Mouse (Mus musculus): ENCODE results near the gene Glyctk. TPM values are rescaled to one million over a fixed set of nuclear protein-coding genes. Genes with fewer than 3 reads are reported as not detected.
A peak's percentile ranks its signal among the peaks of the same experiment; 100 is the strongest.
"Not testable (repeated sequence)": the region's sequence is repeated elsewhere in the genome, so short reads cannot be mapped to it uniquely, and the experiment has no call there.

Gene Glyctk
- polyA plus RNA-seq, 1 experiment, result 1.5 TPM

- no peak for DNase-seq (ENCODE audit: low spot score)
These were observed 18.8 kb upstream of the Glyctk start for GRCm38 (mm10) chr9:106176769-106177168.

GRCm38 (mm10) chr9:106175552-106176200 lies 17.7 kb upstream of the Glyctk start:
- no peak for DNase-seq (ENCODE audit: low spot score)

- DNase-seq (ENCODE audit: low spot score), result no peak
These were observed 15.4 kb upstream of the Glyctk start for GRCm38 (mm10) chr9:106173363-106173762.

- DNase-seq (ENCODE audit: low spot score), result no peak
These were observed 14.6 kb upstream of the Glyctk start for GRCm38 (mm10) chr9:106172527-106172926.

- peak; percentile 57 for DNase-seq (ENCODE audit: low spot score)
These were observed 13.6 kb upstream of the Glyctk start for GRCm38 (mm10) chr9:106171346-106172158.

- peak; percentile 85 for DNase-seq (ENCODE audit: low spot score)
These were observed 12.8 kb upstream of the Glyctk start, which contains the start of gene Wdr82 for GRCm38 (mm10) chr9:106170556-106171345. Gene Wdr82, plus strand, starts transcription at chr9:106170928.

GRCm38 (mm10) chr9:106169917-106170316 lies 12.0 kb upstream of the Glyctk start:
- no peak for DNase-seq (ENCODE audit: low spot score)

- DNase-seq (ENCODE audit: low spot score), result not testable (repeated sequence)
These were observed 11.1 kb upstream of the Glyctk start for GRCm38 (mm10) chr9:106169006-106169405.

GRCm38 (mm10) chr9:106167703-106168102 lies 9.8 kb upstream of the Glyctk start:
- no peak for DNase-seq (ENCODE audit: low spot score)

GRCm38 (mm10) chr9:106167241-106167640 lies 9.3 kb upstream of the Glyctk start:
- DNase-seq (ENCODE audit: low spot score), result no peak

- no peak for DNase-seq (ENCODE audit: low spot score)
These were observed 8.8 kb upstream of the Glyctk start for GRCm38 (mm10) chr9:106166709-106167108.

- DNase-seq (ENCODE audit: low spot score), result no peak
These were observed 2.5 kb upstream of the Glyctk start for GRCm38 (mm10) chr9:106160426-106160825.

- peak; percentile 97 for DNase-seq (ENCODE audit: low spot score)
These were observed 1.9 kb upstream of the Glyctk start for GRCm38 (mm10) chr9:106159784-106160301.

GRCm38 (mm10) chr9:106159237-106159636 lies 1.3 kb upstream of the Glyctk start:
- DNase-seq (ENCODE audit: low spot score), result no peak

- no peak for DNase-seq (ENCODE audit: low spot score)
These were observed 364 bp downstream of the Glyctk start for GRCm38 (mm10) chr9:106157623-106157925.

- no peak for DNase-seq (ENCODE audit: low spot score)
These were observed 866 bp downstream of the Glyctk start for GRCm38 (mm10) chr9:106156921-106157622.

- DNase-seq (ENCODE audit: low spot score), result no peak
These were observed 1.5 kb downstream of the Glyctk start for GRCm38 (mm10) chr9:106156419-106156818.

GRCm38 (mm10) chr9:106154106-106154505 lies 3.8 kb downstream of the Glyctk start:
- no peak for DNase-seq (ENCODE audit: low spot score)

GRCm38 (mm10) chr9:106149399-106149754 lies 8.6 kb downstream of the Glyctk start:
- DNase-seq (ENCODE audit: low spot score), result no peak

GRCm38 (mm10) chr9:106148541-106149398 lies 9.2 kb downstream of the Glyctk start:
- DNase-seq (ENCODE audit: low spot score), result no peak
